Mouse (Mus musculus): ENCODE results near the gene Eef1akmt4. TPM values are rescaled to one million over a fixed set of nuclear protein-coding genes. Genes with fewer than 3 reads are reported as not detected.

Gene Eef1akmt4
- polyA plus RNA-seq, 1 experiment from 2014 or later, result 32.3 TPM

GRCm38 (mm10) chr16:20604705-20605104, 6.7 kb upstream of the Eef1akmt4 start:
- WGBS, result 71% methylated on average over 9 of the region's 9 CpGs
- H3K4me1 ChIP-seq, result no peaks in the 10 kb centered on the region
- no peak overlapping the region for H3K9ac ChIP-seq
- H3K4me3 ChIP-seq (replicated peaks), result no peak overlapping the region
- peaks cover 25% of the 10 kb centered on the region for H3K36me3 ChIP-seq
- no peak overlapping the region for H3K27ac ChIP-seq
- H3K27me3 ChIP-seq (replicated peaks), result no peaks in the 10 kb centered on the region
- no peak for ATAC-seq (ENCODE audit: insufficient read depth, low FRiP score, low read depth)
- no peaks in the 10 kb centered on the region for H3K9me3 ChIP-seq
- H3K4me2 ChIP-seq, result no peak overlapping the region

GRCm38 (mm10) chr16:20610501-20611356, 664 bp upstream of the Eef1akmt4 start:
- Histone ChIP-seq H3K36me3 (peaks cover 16% of the 10 kb centered on the region), H3K27me3 (replicated peaks) (no peaks in the 10 kb centered on the region)
- ATAC-seq (ENCODE audit: insufficient read depth, low FRiP score, low read depth), result peak; percentile 53; the same call in 1 of the 2 replicates

DNA sequence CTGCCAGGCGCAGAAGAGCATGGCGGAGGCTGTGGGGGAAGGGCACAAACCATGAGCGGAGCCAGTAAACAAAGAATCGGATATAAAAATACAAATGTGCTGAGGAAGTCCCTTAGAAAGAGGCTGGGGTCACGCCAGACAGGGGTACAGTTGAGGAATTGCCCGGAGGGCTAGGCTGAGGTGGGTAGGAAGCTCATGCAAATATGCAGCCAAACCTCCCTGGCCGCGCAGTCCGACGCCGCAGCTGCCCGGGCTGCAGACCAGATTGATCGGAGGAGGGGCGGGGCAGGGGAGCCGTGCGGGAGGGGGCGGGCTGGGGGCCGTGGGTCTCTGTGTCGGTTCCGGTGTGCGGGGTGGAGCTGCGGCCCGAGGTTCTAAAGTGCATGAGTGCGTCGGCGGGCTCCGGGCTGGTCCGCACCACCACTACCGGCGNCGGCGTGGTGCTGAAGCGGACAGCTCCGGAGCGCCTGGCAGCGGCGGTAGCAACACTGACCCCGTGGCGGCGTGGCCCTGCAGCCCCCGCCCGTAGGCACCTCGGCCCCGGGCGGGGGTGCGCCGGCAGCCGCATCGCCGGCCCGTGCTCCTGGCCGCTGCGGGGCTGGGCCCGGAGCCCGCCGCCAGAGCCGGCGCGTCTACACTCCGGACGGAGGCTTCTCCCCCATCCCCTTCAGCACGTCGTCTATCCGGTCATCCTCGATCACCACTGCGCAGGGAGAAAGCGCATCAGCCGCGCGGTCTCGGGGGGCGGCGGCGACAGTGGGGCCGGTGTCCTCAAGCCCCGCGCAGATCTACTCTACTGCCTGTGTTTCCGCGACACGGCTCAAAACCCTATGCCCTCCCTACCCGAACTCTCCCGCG, 8.4 kb downstream of the Eef1akmt4 start:
- H3K4me2 ChIP-seq, result peak overlapping the region; percentile 97
- H3K27me3 ChIP-seq (replicated peaks), result peaks cover 32% of the 10 kb centered on the region
- H3K9me3 ChIP-seq, result no peaks in the 10 kb centered on the region
- no peaks in the 10 kb centered on the region for H3K36me3 ChIP-seq
- WGBS, result 3% methylated on average over 81 of the region's 83 CpGs
- H3K9ac ChIP-seq, result no peak overlapping the region
- H3K27ac ChIP-seq, result no peak overlapping the region
- peaks cover 24% of the 10 kb centered on the region for H3K4me1 ChIP-seq
- peak; percentile 56; the same call in 1 of the 2 replicates for ATAC-seq (ENCODE audit: insufficient read depth, low FRiP score, low read depth)
- H3K4me3 ChIP-seq (replicated peaks), result peak overlapping the region; percentile 67

More at GRCm38 (mm10) chr16:20610501-20611356, 664 bp upstream of the Eef1akmt4 start:
- H3K9ac ChIP-seq, result peak overlapping the region; percentile 74
- 0 out of 2 replicates have a peak, but pooled peaks cover 11% of the 10 kb centered on the region for H3K4me1 ChIP-seq
- no peaks in the 10 kb centered on the region for H3K9me3 ChIP-seq
- peak overlapping the region; percentile 83 for H3K4me2 ChIP-seq
- H3K4me3 ChIP-seq (replicated peaks), result peak overlapping the region; percentile 92
- peak overlapping the region; percentile 81 for H3K27ac ChIP-seq
- under 1% methylated on average over 28 of the region's 28 CpGs for WGBS

GRCm38 (mm10) chr16:20620399-20620735, 9.0 kb downstream of the Eef1akmt4 start:
- no peak for ATAC-seq (ENCODE audit: insufficient read depth, low FRiP score, low read depth)
- WGBS, result 3% methylated on average over 9 of the region's 9 CpGs

DNA sequence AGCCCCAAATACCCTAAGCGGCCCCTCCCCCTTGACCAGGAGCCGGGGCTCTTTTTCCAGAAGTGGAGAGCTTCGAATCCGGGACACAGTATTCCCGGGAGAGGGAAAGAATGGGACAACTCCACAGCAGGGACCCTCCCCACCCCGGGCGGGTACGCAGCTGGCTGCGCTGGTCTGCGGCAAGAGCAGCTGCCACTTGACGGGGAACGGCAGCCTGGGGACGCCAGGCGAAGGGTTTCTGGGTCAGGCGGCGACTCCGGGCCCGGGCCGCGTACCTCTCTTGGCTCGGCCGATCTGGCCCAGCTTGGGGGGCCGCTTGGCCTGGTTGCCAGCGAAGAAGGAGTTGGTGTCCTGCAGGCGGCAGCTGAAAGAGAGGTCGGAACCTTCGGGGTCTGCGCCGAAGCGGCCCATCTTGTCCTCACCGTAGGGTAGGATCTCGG, 9.4 kb downstream of the Eef1akmt4 start:
- Histone ChIP-seq H3K4me2 (peak overlapping the region; percentile 97), H3K27ac (no peak overlapping the region), H3K4me3 (replicated peaks) (peak overlapping the region; percentile 67), H3K9me3 (no peaks in the 10 kb centered on the region), H3K4me1 (peaks cover 24% of the 10 kb centered on the region), H3K9ac (peak overlapping the region; percentile 10; the same call in 1 of the 2 replicates), H3K27me3 (replicated peaks) (peaks cover 32% of the 10 kb centered on the region), H3K36me3 (no peaks in the 10 kb centered on the region)
- WGBS, result 0% methylated on average over 32 of the region's 32 CpGs
- no peak for ATAC-seq (ENCODE audit: insufficient read depth, low FRiP score, low read depth)

More at GRCm38 (mm10) chr16:20620399-20620735, 9.0 kb downstream of the Eef1akmt4 start:
- Histone ChIP-seq H3K9ac (no peak overlapping the region), H3K27me3 (replicated peaks) (peaks cover 32% of the 10 kb centered on the region), H3K4me3 (replicated peaks) (peak overlapping the region; percentile 67), H3K4me2 (peak overlapping the region; percentile 97), H3K4me1 (peaks cover 24% of the 10 kb centered on the region), H3K36me3 (no peaks in the 10 kb centered on the region), H3K9me3 (no peaks in the 10 kb centered on the region), H3K27ac (no peak overlapping the region)

DNA sequence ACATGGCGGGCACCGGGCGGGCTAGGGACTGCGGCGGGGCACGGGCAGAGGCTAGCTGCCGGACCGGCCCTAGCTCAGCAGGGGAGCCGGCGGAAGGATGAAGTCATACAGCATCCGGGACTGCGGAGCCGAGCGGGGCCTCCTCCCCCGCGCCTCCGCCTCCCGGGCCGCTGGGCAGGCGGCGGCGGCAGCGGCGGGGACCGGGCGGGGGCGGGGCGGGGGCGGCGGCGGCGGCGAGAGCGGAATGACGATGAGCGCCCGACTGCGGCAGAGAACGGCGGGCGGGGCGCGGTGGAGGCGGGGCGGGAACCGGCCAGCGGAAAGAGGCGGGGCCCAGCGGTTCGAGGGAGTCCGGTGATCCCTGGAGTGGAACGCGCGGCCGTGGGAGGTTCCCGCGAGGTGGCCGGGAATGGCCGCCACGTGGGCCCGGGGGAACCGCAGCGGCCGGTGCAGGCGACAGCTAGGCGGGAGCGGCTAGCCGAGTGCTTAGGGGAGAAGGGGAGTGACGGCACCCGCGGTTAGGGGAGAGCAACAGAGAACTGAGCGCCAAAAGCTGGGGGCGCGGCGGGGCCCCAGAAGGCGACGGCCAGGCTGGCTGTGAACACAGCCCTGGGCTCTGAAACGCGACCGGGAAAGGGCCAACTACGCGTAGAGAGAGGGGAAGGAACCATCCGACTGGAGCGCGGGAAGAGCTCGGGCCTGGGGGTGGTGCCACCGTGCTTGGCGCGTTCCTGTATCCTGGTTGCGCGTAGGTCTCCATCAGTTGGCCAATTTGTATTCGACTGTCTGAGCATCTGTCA, 10.0 kb downstream of the Eef1akmt4 start, which contains the start of gene Camk2n2:
Gene Camk2n2 (minus strand): TSS at position 97 of the 800 bp plus-strand sequence.
- Histone ChIP-seq H3K27me3 (replicated peaks) (peaks cover 32% of the 10 kb centered on the region), H3K9ac (peak within 1 kb of the TSS; percentile 45; the same call in 1 of the 2 replicates), H3K36me3 (no peaks in the 10 kb centered on the region), H3K9me3 (no peaks in the 10 kb centered on the region), H3K4me2 (peak within 1 kb of the TSS; percentile 97), H3K27ac (peak within 1 kb of the TSS; percentile 14; the same call in 1 of the 2 replicates), H3K4me1 (peaks cover 24% of the 10 kb centered on the region), H3K4me3 (replicated peaks) (peak within 1 kb of the TSS; percentile 67)
- ATAC-seq (ENCODE audit: insufficient read depth, low FRiP score, low read depth), result peak; percentile 50; the same call in 1 of the 2 replicates
- WGBS, result 1% methylated on average over 71 of the region's 92 CpGs

- 0 out of 2 replicates have a peak overlapping the region, but pooled peaks have one; percentile 20 for H3K9ac ChIP-seq
- H3K27ac ChIP-seq, result 0 out of 2 replicates have a peak overlapping the region, but pooled peaks have one; percentile 14
- H3K4me3 ChIP-seq (replicated peaks), result peak overlapping the region; percentile 67
- peaks cover 24% of the 10 kb centered on the region for H3K4me1 ChIP-seq
- no peaks in the 10 kb centered on the region for H3K9me3 ChIP-seq
- under 1% methylated on average over 37 of the region's 37 CpGs for WGBS
- peaks cover 32% of the 10 kb centered on the region for H3K27me3 ChIP-seq (replicated peaks)
- peak; percentile 28; the same call in 1 of the 2 replicates for ATAC-seq (ENCODE audit: insufficient read depth, low FRiP score, low read depth)
- H3K36me3 ChIP-seq, result no peaks in the 10 kb centered on the region
- H3K4me2 ChIP-seq, result peak overlapping the region; percentile 97
Measured at GRCm38 (mm10) chr16:20621991-20622685, 10.7 kb downstream of the Eef1akmt4 start.

GRCm38 (mm10) chr16:20623211-20623610, 11.8 kb downstream of the Eef1akmt4 start:
- no peak overlapping the region for H3K9ac ChIP-seq
- no peak overlapping the region for H3K4me2 ChIP-seq
- no peaks in the 10 kb centered on the region for H3K9me3 ChIP-seq
- no peaks in the 10 kb centered on the region for H3K36me3 ChIP-seq
- peaks cover 24% of the 10 kb centered on the region for H3K4me1 ChIP-seq
- H3K27ac ChIP-seq, result no peak overlapping the region
- 52% methylated on average over 2 of the region's 2 CpGs for WGBS
- peaks cover 32% of the 10 kb centered on the region for H3K27me3 ChIP-seq (replicated peaks)
- no peak for ATAC-seq (ENCODE audit: insufficient read depth, low FRiP score, low read depth)
- H3K4me3 ChIP-seq (replicated peaks), result no peak overlapping the region

GRCm38 (mm10) chr16:20628871-20629391, 17.5 kb downstream of the Eef1akmt4 start:
- no peaks in the 10 kb centered on the region for H3K36me3 ChIP-seq
- WGBS, result 54% methylated on average over 11 of the region's 11 CpGs
- H3K27ac ChIP-seq, result no peak overlapping the region
- ATAC-seq (ENCODE audit: insufficient read depth, low FRiP score, low read depth), result no peak
- no peak overlapping the region for H3K4me3 ChIP-seq (replicated peaks)
- peaks cover 8% of the 10 kb centered on the region; the same call in 1 of the 2 replicates for H3K4me1 ChIP-seq
- no peak overlapping the region for H3K4me2 ChIP-seq
- H3K9ac ChIP-seq, result no peak overlapping the region
- H3K9me3 ChIP-seq, result no peaks in the 10 kb centered on the region
- peaks cover 12% of the 10 kb centered on the region; the same call in 1 of the 2 replicates for H3K27me3 ChIP-seq (replicated peaks)
